Mouse (Mus musculus): ENCODE measurements at regions not wholly inside any gene's neighbourhood (a gene's known extent, or its start where the extent isn't known, plus 50 kb on each side); places are given as distances from the start of the nearest gene placed in this dataset.

- DNase-seq (ENCODE audit: low read depth, low spot score) = no peak
Observed at GRCm38 (mm10) chr4:87401316-87402172, 171.3 kb upstream of the Slc24a2 start.

- DNase-seq (ENCODE audit: low read depth, low spot score) = no peak
Observed at GRCm38 (mm10) chr4:87386835-87387234, 156.6 kb upstream of the Slc24a2 start.

DNA sequence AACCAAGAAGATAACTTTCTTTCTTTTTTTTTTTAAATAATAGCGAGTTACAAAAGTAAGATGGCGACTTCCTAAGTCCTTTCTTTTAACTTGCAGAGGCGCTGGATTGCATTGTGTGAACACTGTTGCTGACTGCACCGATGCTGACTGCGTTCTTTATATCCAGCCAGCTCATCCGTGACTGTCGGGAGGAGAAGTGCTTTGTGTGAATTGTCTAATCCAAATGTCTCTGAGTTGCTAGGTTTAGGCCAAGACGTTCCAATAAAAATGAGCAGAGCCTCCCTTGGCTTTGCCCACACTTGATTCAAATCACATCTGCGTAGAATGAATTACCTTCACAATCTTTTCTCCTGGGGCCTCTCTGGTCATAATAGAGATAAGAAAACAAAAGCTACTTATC, 156.0 kb upstream of the Slc24a2 start:
- no peak for DNase-seq (ENCODE audit: low read depth, low spot score)

GRCm38 (mm10) chr4:87385221-87385739, 155.0 kb upstream of the Slc24a2 start:
- no peak for DNase-seq (ENCODE audit: low read depth, low spot score)

DNA sequence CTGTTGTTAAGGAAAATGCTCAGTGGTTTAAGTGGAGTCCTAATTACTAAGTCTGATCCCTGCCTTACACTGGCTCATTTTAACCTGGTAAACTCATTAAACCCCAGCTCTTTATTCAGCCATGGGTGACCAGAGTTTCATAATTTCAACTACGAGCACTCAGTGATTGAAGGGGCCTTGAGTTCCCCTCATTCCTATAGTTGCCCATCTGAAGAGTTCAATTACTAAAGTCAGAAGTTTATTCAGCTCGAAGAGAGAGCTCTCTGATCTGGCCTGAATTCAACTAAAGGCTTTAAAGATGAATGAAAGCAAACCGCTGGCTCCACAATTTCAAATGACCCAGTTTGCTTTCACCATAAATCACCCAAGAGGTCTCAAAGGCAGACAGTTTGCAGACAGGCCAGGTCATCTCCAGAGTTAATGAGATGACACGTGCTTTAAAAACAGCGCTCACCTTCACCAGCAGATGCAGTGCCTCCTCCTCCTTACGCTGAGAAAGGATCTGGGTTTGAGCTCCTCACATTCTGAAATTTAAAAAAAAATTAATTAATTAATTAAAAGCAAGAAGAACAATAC, 154.3 kb upstream of the Slc24a2 start:
- DNase-seq (ENCODE audit: low read depth, low spot score) = no peak

DNA sequence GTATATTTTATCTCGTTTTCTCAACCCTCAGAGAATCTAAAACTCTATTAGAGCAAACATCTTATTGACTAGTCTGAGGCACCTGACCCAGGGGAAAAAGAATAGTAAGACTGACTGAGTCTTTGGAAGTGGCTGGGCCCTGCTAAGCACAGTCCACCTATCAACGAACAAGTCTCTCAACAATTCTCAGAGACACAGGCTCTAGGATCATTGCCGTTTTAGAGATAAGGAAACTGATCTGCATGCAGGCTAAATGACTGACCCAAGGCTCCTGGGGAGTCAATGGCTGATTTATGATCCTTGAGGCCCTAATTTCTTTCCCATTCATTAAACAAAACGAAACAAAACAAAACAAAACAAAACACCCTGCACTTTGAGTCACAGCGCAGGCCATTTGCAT, 150.4 kb upstream of the Slc24a2 start:
- no peak for DNase-seq (ENCODE audit: low read depth, low spot score)

- DNase-seq (ENCODE audit: low read depth, low spot score) = no peak
Observed at GRCm38 (mm10) chr4:87379516-87380173, 149.4 kb upstream of the Slc24a2 start.

- DNase-seq (ENCODE audit: low read depth, low spot score) = no peak
Observed at GRCm38 (mm10) chr4:87371960-87372359, 141.7 kb upstream of the Slc24a2 start.

DNA sequence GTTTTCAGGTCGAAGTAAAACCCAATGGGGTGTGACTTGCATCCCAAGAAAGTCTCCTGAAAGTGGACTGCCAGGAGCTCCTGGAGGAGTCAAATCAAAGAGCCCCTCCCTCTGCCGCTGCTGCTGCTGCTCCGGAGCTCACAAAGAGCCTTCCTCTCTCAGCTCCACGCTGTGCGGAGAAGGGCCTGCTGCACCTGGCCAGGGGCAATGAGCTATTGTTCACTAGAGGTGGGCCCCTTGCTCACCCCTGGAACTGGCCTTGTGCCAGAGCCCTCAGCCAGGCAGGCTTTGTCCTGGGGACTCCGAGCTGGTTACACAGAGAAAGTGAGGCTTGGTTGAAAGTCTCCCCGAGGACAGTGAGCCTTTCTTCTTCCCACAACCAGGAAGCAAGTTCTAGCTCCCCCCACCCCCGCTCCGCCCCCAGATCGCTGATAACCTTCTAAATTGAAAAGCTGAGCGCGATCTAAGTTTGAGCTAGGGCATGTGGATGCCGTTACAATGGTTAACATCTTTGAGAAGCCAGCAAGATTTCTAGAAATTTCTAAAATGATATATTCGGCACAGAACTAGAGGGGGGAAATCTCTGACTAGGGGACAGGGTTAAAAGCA, 139.5 kb upstream of the Slc24a2 start:
- no peak for DNase-seq (ENCODE audit: low read depth, low spot score)

GRCm38 (mm10) chr4:87368413-87369160, 138.3 kb upstream of the Slc24a2 start:
- peak; percentile 34 for DNase-seq (ENCODE audit: low read depth, low spot score)

GRCm38 (mm10) chr4:87367732-87368412, 137.6 kb upstream of the Slc24a2 start:
- DNase-seq (ENCODE audit: low read depth, low spot score) = peak; percentile 74

DNA sequence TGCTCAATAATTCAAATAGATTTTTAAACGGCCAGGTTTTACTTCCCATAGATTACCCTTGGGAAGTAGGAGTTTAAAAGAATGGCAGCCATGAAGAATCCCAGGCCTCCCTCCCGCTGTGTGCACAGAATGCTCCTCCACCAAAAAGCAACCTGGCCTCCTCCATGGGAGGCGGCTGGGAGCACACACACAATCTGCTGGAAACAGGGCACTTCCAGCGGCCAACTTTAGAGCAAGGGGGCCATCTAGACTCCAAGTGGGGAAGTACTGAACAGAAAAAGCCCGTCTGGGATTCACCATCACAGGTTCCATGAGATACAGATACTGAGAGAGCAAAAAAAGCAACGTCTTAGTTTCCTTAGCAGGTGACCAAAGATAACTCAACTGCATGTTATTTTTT, 131.9 kb upstream of the Slc24a2 start:
- peak; percentile 15 for DNase-seq (ENCODE audit: low read depth, low spot score)

GRCm38 (mm10) chr4:87359483-87359882, 129.2 kb upstream of the Slc24a2 start:
- DNase-seq (ENCODE audit: low read depth, low spot score) = no peak

- DNase-seq (ENCODE audit: low read depth, low spot score) = no peak
Observed at GRCm38 (mm10) chr4:87359004-87359403, 128.7 kb upstream of the Slc24a2 start.

DNA sequence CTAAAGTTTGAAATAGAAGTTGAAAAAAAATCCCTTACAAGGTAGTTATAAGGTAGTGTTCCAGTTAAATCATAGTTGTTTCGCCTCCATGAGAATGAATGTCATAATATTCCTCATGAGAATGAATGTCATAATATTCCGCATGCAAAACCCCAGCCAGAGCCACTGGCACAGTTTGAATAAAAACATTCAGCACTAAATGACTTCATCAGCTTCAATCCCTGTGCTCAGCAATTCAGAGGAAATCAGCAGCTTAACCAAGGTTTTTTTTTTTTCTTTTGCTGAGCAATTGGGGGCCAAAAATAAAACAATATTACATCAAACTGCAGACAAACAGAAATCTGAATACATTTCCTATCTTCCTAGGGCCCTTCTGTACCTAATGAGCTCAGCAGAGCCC, 102.7 kb upstream of the Slc24a2 start:
- no peak for DNase-seq (ENCODE audit: low read depth, low spot score)

DNA sequence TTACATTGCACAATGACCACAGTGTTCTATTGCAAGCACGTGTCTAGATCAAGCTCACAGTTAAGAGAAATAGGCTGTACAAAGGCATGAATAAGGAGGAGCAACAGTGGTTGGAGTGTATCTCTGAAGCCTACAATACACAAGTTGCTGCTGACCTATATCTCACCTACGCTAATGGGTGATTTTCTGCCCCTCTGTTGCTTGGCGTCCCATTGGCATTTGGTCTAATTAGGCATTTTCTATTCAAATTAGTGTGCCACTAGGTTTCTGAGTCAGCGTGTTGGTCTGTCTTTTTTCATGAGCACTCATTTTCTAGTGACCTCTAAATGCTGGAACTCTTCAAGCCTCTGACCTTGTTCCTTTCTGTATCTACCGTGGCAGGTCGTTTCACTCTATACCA, 98.9 kb upstream of the Slc24a2 start:
- DNase-seq (ENCODE audit: low read depth, low spot score) = no peak

GRCm38 (mm10) chr4:87321726-87322349, 91.6 kb upstream of the Slc24a2 start:
- no peak for DNase-seq (ENCODE audit: low read depth, low spot score)

- no peak for DNase-seq (ENCODE audit: low read depth, low spot score)
Observed at GRCm38 (mm10) chr4:87298129-87298528, 67.9 kb upstream of the Slc24a2 start.

- DNase-seq (ENCODE audit: low read depth, low spot score) = no peak
Observed at GRCm38 (mm10) chr4:87294538-87294937, 64.3 kb upstream of the Slc24a2 start.
